19 mouse cellular contexts compared by ENCODE assay signal in genomic region chr5:147368221-147368620, GRCm38 (mm10). TPM values are rescaled to one million over a fixed set of nuclear protein-coding genes. Genes with fewer than 3 reads are reported as not detected.
"Had no signal": no experiment of that assay in that cellular context is flagged by ENCODE, and none has a peak within 500 bp of the region (broad histone marks: within the 10 kb centered on the region; RNA-seq: fewer than 3 reads in every experiment).

No protein-coding gene starts in this region.

- DNase-seq: kidney, adult 9 months; kidney, postnatal 14 days; kidney, postnatal 4 days; liver, embryonic 13.5 days; lung, adult 2 months; lung, postnatal 14 days; lung, postnatal 4 days; midbrain, embryonic 14.5 days; retina, postnatal 1 day; thymus, adult 18-20 months; thymus, postnatal 36 days had no signal

RNA-seq across cellular contexts. Expression of gene Urad, which starts 46.0 kb away (rescaled TPM):
- total RNA-seq: layer of hippocampus, adult 18-20 months; layer of hippocampus, postnatal 14 days; left cerebral cortex, adult 8-10 months; left cerebral cortex, postnatal 25 days; megakaryocyte progenitor cell, adult 5-6 weeks; megakaryocyte-erythroid progenitor cell, adult 5-6 weeks; monocyte, adult 5-6 weeks; neutrophil, adult 5-6 weeks had no signal
